Mouse (Mus musculus): ENCODE data around the gene Zfp82. TPM values are rescaled to one million over a fixed set of nuclear protein-coding genes. Genes with fewer than 3 reads are reported as not detected.

The Zfp82 gene
- polyA plus RNA-seq, 1 experiment from 2014 or later: 13.7 TPM

DNA sequence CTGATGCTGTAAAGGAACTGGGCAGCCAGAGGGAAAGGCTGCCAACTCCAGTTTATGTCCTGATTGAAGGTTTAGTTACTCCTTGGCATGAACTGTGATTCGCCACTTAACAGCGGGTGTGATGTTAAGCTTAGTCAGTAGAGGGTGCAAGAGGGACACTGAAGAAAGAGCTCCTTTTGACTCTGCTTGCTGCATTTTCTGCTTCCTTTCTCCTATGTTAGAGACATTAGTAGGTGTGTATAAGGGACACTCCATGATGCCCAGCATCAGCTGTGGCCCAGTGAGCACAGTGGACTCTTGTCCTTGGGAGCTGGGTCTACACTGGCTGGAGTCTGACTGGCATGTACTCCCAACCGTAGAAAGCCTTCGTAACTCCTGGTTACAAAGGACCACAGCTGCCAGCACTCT, 59.7 kb downstream of the Zfp82 start:
- DNase-seq (ENCODE audit: low read depth, low spot score): no peak
- POLR2A ChIA-PET: no interaction called here
- in situ Hi-C loops (cut with MboI; ENCODE audit: low pct_unique_long_range_greater_than_20kb): no loop called here

GRCm38 (mm10) chr7:30010551-30011195, 62.0 kb downstream of the Zfp82 start:
- POLR2A ChIA-PET: no interaction called here

More for the DNA sequence above, 59.7 kb downstream of the Zfp82 start:
- peak; percentile 64 for TF ChIP-seq CTCF (IDR thresholded peaks at IDR 0.05)
- H3K27me3 ChIP-seq: no peaks in the 10 kb centered on the region
- CTCF ChIA-PET: interaction anchor here (0.9 to 2.0 kb wide), 8 partner anchors 8 to 204 kb away, joined by 3 to 7 read pairs (median 4); partner anchors contain the start of genes Gm26920 and Zfp566
- ATAC-seq: peak; percentile 69

DNA sequence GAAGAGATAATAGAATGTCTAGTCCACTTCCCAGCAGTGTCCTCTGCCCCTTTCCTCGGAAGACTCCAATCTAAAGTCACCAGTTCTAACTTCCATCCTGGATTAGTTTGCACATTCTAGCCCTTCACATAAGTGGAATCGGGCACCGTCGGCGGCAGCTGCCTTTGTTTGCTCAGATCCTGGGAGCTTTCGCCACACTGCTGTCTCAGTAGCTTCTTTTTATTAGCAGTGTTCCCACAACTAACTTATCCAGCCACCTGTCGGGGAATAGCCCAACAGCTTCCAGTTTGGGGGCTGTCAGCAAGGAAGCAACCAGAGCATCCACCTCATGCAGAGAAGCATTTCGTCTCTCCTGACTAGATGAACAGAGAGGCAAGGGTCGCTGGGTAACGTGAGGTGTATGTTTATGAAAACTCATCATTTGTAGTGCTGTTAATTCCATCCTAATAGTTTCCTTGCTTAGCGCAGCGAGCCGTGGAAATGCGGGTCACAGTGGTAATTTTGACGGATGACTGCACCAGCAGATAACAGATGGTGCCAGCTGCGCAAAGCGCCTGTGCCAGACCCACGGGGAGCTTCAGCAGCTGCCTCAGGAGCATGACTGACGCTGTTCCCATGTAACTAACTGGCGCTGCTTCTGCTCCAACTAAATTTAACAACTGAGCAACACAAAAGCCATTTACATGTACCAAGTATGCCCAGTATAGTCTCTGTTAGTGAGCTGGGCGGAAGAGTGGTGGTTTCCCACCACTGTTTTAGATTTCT, 63.2 kb downstream of the Zfp82 start:
- no peak for TF ChIP-seq CTCF (IDR thresholded peaks at IDR 0.05)
- DNase-seq (ENCODE audit: low read depth, low spot score) (peak; percentile 34), ATAC-seq (peak; percentile 35)
- POLR2A ChIA-PET: no interaction called here
- in situ Hi-C loops (cut with MboI; ENCODE audit: low pct_unique_long_range_greater_than_20kb): no loop called here
- H3K27me3 ChIP-seq: no peaks in the 10 kb centered on the region
- CTCF ChIA-PET: interaction anchor here (1.5 kb wide), 1 partner anchor 12 kb away, joined by 6 read pairs; no protein-coding TSS in a partner anchor

More at GRCm38 (mm10) chr7:30010551-30011195, 62.0 kb downstream of the Zfp82 start:
- DNase-seq (ENCODE audit: low read depth, low spot score) (no peak), ATAC-seq (no peak)
- in situ Hi-C loops (cut with MboI; ENCODE audit: low pct_unique_long_range_greater_than_20kb): no loop called here
- no peak for TF ChIP-seq CTCF (IDR thresholded peaks at IDR 0.05)
- CTCF ChIA-PET: interaction anchor here (1.4 to 1.5 kb wide), 2 partner anchors 11 to 36 kb away, joined by 4 to 6 read pairs; no protein-coding TSS in a partner anchor
- H3K27me3 ChIP-seq: no peaks in the 10 kb centered on the region

- POLR2A ChIA-PET: interaction anchor here (0.6 to 1.1 kb wide), 3 partner anchors 14 to 35 kb away, joined by 3 to 4 read pairs (median 3); no protein-coding TSS in a partner anchor
- CTCF ChIA-PET: no interaction called here
- TF ChIP-seq CTCF (IDR thresholded peaks at IDR 0.05): no peak
- in situ Hi-C loops (cut with MboI; ENCODE audit: low pct_unique_long_range_greater_than_20kb): no loop called here
- DNase-seq (ENCODE audit: low read depth, low spot score) (no peak), ATAC-seq (no peak)
- H3K27me3 ChIP-seq: no peaks in the 10 kb centered on the region
These were observed 64.5 kb downstream of the Zfp82 start for GRCm38 (mm10) chr7:30008020-30008690.

DNA sequence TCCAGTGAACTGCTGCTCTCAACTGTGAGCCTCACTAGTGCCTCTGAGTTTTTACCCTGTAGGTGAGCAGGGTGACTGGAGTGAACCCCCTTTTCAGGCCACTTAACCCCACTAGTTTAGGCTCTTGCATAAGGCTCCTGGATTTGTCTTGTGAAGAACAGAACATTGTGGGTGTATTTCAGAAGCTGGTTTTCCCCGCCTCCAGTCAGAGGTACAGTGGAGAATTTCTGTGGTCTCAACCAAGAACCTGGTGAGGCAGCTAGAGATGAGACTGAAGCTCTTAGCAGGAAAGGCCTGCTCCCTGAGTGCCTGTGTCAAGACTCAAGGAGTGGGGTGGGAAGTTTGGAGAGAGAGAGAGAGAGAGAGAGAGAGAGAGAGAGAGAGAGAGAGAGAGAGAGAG, 65.1 kb downstream of the Zfp82 start:
- ATAC-seq (no peak), DNase-seq (ENCODE audit: low read depth, low spot score) (no peak)
- in situ Hi-C loops (cut with MboI; ENCODE audit: low pct_unique_long_range_greater_than_20kb): no loop called here
- ChIA-PET CTCF (interaction anchor here (1.2 kb wide), 1 partner anchor 28 kb away, joined by 3 read pairs; no protein-coding TSS in a partner anchor), POLR2A (interaction anchor here (1.0 kb wide), 1 partner anchor 15 kb away, joined by 3 read pairs; no protein-coding TSS in a partner anchor)
- H3K27me3 ChIP-seq: no peaks in the 10 kb centered on the region
- TF ChIP-seq CTCF (IDR thresholded peaks at IDR 0.05): no peak

Other genes with a start within 250 kb of the Zfp82 start
- gene Zfp940, start 219.2 kb downstream of the Zfp82 start, polyA plus RNA-seq (2021): 6.1 TPM
- gene Zfp420, start 212.9 kb downstream of the Zfp82 start, polyA plus RNA-seq (2021): 5.3 TPM
- gene Zfp27, start 166.3 kb downstream of the Zfp82 start, polyA plus RNA-seq (2021): 11.3 TPM
- 9.3 TPM for gene Zfp383, start 164.7 kb downstream of the Zfp82 start, polyA plus RNA-seq (2021)
- 12.1 TPM for gene Zfp74, start 118.8 kb downstream of the Zfp82 start, polyA plus RNA-seq (2021)
- 12.0 TPM for gene Zfp568, start 88.9 kb downstream of the Zfp82 start, polyA plus RNA-seq (2021)
- 3.4 TPM for gene Zfp14, start 21.5 kb downstream of the Zfp82 start, polyA plus RNA-seq (2021)
- gene Gm26920, start 17.5 kb upstream of the Zfp82 start, polyA plus RNA-seq (2021): 1.1 TPM
- gene Zfp566, start 17.6 kb upstream of the Zfp82 start, polyA plus RNA-seq (2021): 5.3 TPM
- 55.7 TPM for gene Zfp260, start 21.9 kb upstream of the Zfp82 start, polyA plus RNA-seq (2021)
- gene Zfp382, start 49.0 kb upstream of the Zfp82 start, polyA plus RNA-seq (2021): 8.7 TPM
- 56.4 TPM for gene Zfp146, start 96.8 kb upstream of the Zfp82 start, polyA plus RNA-seq (2021)
- gene Cox7a1, start 111.2 kb upstream of the Zfp82 start, polyA plus RNA-seq (2021): 0.89 TPM
- 456 TPM for gene Capns1, start 125.9 kb upstream of the Zfp82 start, polyA plus RNA-seq (2021)
- 79.3 TPM for gene Polr2i, start 159.0 kb upstream of the Zfp82 start, polyA plus RNA-seq (2021)
- gene Tbcb, start 159.4 kb upstream of the Zfp82 start, polyA plus RNA-seq (2021): 87.4 TPM
- gene Ovol3, start 162.8 kb upstream of the Zfp82 start, polyA plus RNA-seq (2021): not detected
- 0.14 TPM for gene Thap8, start 207.2 kb upstream of the Zfp82 start, polyA plus RNA-seq (2021)
- 9.7 TPM for gene Wdr62, start 207.5 kb upstream of the Zfp82 start, polyA plus RNA-seq (2021)
- gene Clip3, start 218.8 kb upstream of the Zfp82 start, polyA plus RNA-seq (2021): 78.3 TPM
- 35.2 TPM for gene Alkbh6, start 235.8 kb upstream of the Zfp82 start, polyA plus RNA-seq (2021)
- gene Syne4, start 241.9 kb upstream of the Zfp82 start, polyA plus RNA-seq (2021): 2.6 TPM
- gene E130208F15Rik, start 248.8 kb upstream of the Zfp82 start, polyA plus RNA-seq (2021): 3.3 TPM